Mouse (Mus musculus) adrenal gland, postnatal 36 days (tissue): ENCODE measurements at regions not wholly inside any gene's neighbourhood (a gene's known extent, or its start where the extent isn't known, plus 50 kb on each side); places are given as distances from the start of the nearest gene placed in this dataset.
A peak's percentile ranks its signal among the peaks of the same experiment; 100 is the strongest.

Source experiments
- DNase-seq, 2 experiments: peaks; one replicate each; pipeline ENCODE4 v3.0.0; 2021; ENCODE audit warnings: mixed read lengths in 1 of 2

GRCm38 (mm10) chr10:38269136-38269535 is 552.4 kb downstream of the Rfpl4b start:
- peak; percentile 15 to 58 for DNase-seq

- no peak for DNase-seq
Observed at GRCm38 (mm10) chr10:38265564-38265963, 556.0 kb downstream of the Rfpl4b start.

- DNase-seq, result no peak
Observed at GRCm38 (mm10) chr10:38246821-38247220, 574.8 kb downstream of the Rfpl4b start.
